Mouse (Mus musculus) brain, embryonic 18.5 days (tissue): ENCODE measurements around the gene Med24.
"Not testable (repeated sequence)": the region's sequence is repeated elsewhere in the genome, so short reads cannot be mapped to it uniquely, and the experiment has no call there.

Experiments
- DNase-seq: peaks from one replicate; pipeline ENCODE4 v3.0.0-alpha.2; 2012; ENCODE audit warnings: low read depth, low spot score

The Med24 gene

GRCm38 (mm10) chr11:98745932-98746853 is 17.0 kb upstream of the Med24 start:
- DNase-seq = no peak

GRCm38 (mm10) chr11:98744456-98745019 is 15.3 kb upstream of the Med24 start:
- no peak for DNase-seq

- DNase-seq = no peak
These were observed 14.6 kb upstream of the Med24 start for GRCm38 (mm10) chr11:98743655-98744345.

GRCm38 (mm10) chr11:98742397-98743291 is 13.4 kb upstream of the Med24 start:
- no peak for DNase-seq

GRCm38 (mm10) chr11:98741622-98742396 is 12.6 kb upstream of the Med24 start:
- DNase-seq = no peak

GRCm38 (mm10) chr11:98741051-98741620 is 11.9 kb upstream of the Med24 start:
- DNase-seq = no peak

- DNase-seq = no peak
These were observed 11.3 kb upstream of the Med24 start, which contains the start of gene Thra for GRCm38 (mm10) chr11:98740393-98741050. Gene Thra (plus strand): TSS chr11:98740638.

GRCm38 (mm10) chr11:98740026-98740392 is 10.8 kb upstream of the Med24 start:
- no peak for DNase-seq

- no peak for DNase-seq
These were observed 9.7 kb upstream of the Med24 start for GRCm38 (mm10) chr11:98738925-98739324.

- no peak for DNase-seq
These were observed 9.2 kb upstream of the Med24 start for GRCm38 (mm10) chr11:98738428-98738911.

- DNase-seq = not testable (repeated sequence)
These were observed 8.0 kb upstream of the Med24 start for GRCm38 (mm10) chr11:98737220-98737619.

GRCm38 (mm10) chr11:98736176-98736575 is 6.9 kb upstream of the Med24 start:
- no peak for DNase-seq

GRCm38 (mm10) chr11:98735111-98735510 is 5.9 kb upstream of the Med24 start:
- no peak for DNase-seq

GRCm38 (mm10) chr11:98734020-98734419 is 4.8 kb upstream of the Med24 start:
- no peak for DNase-seq

- DNase-seq = no peak
These were observed 1.9 kb upstream of the Med24 start for GRCm38 (mm10) chr11:98731134-98731533.

- no peak for DNase-seq
These were observed 1.5 kb upstream of the Med24 start for GRCm38 (mm10) chr11:98730727-98731126.

- no peak for DNase-seq
These were observed 3.2 kb downstream of the Med24 start for GRCm38 (mm10) chr11:98725926-98726506.

- DNase-seq = no peak
These were observed 6.1 kb downstream of the Med24 start for GRCm38 (mm10) chr11:98723098-98723497.
